Mouse (Mus musculus): ENCODE results near the gene Exoc4. TPM values are rescaled to one million over a fixed set of nuclear protein-coding genes. Genes with fewer than 3 reads are reported as not detected.

Gene Exoc4
- polyA plus RNA-seq, 1 experiment from 2014 or later: 26.9 TPM

DNA sequence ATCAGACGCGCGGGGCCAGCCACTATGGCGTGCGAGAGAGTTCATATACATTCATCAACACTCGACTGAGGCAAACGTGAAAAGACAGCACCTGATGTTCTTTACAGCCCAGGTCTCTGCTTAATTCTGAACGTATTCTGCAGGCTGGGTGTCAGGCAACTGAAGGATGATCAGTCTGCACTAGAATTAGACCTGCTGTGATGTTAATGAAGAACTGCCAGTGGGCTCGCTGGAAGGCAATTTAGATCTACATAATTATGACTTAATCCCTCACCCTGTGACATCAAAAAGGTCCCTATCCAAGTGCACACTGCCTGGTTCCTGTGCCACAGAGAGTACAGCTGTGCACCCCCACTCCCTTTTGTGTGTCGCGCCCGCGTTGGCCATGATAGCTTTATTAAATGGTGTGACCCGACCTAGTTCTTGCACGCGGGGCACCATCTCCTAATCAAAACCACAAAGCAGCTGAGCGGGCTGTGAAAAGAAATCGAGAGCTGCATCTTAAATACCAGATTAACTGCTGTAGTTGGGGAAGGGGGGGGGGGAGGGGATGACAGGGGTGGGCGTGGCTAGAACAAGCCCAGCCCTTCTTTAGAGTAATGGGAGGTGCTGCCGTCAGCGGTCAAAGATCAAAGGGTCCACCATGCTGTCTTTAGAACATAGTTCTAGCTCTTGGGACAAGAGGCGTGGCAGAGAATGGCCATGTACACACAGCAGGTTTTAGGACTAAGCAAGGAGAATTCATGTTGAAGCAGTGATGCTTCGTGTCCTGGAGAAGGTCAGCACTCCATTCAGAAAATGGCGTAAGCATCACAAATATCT, 743.5 kb downstream of the Exoc4 start:
- DNase-seq (ENCODE audit: low spot score): no peak

DNA sequence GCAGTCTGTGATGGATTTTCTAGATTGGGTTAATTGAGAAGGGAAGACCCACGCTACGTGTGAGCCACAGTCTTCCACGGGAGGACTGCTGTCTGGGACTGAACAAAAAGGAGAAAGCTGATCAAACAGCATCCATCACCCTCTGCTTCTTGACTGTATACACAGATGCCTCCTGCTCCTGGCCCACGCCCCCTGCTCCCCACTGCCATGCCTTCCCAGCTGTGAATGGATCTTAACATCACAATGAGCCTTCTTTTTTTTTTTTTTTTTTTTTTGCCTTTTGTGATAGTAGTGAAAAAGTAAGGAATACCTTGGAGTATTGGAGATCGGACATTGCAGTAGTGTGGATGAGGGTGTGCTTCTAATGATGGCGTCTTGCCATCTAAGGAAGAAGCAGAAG, 745.0 kb downstream of the Exoc4 start:
- DNase-seq (ENCODE audit: low spot score): no peak

DNA sequence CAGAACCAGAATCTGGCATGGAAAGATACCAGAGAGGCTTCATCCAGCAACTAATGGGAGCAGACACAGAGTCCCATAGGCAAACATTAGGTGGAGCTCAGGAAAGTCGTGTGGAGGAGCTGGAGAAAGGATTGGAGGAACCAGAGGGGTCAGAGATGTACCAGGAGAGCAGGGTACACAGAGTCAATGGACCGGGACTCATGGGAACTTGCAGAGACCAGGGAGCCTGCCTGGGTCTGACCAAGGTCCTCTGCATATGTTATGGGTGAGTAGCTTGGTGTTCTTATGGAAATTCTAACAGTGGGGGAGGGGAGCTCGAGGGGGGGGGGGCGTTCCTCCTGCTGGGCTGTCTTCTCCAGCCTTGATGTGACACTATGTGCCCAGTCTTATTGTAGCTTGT, 749.7 kb downstream of the Exoc4 start:
- DNase-seq (ENCODE audit: low spot score): no peak

DNA sequence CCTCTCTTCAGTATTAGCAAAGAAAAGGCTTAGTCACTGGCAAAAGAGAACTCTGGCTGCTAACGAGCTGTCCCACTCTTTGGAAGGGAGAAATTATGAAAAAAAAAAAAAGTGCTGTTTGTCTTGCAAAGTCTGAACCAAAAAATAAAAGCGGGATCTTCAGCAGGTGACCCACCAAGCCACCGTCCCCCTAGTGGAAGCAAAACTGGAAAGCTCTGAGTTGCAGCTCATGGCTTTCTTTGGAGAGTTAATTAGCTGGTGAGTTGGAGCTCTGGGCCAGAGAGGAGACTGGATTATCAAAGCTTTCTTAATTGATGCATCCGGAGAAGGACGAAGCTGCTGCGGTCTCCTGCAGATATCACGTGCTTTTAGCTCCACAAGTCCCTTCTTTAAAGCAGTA, 750.6 kb downstream of the Exoc4 start:
- DNase-seq (ENCODE audit: low spot score): no peak

DNA sequence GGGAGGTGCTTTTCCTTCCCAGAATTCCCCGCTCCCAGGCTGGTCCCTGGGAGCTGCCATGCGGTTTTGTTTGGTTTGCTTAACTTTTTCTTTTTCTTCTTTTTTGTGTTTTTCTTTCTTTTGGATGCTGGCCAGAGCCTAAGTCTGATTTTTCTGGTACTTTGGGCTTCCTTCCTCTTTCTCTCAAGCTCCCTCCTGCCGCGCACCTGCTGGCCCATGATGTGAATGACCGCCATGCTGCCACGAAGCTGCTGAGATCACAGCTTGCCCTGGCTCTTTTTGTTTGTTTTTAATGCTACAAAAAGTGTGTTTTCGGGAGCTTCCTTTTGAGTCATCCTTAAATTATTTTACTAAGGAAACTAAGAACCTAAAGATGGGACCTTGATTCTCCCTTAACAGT, 751.8 kb downstream of the Exoc4 start:
- no peak for DNase-seq (ENCODE audit: low spot score)

DNA sequence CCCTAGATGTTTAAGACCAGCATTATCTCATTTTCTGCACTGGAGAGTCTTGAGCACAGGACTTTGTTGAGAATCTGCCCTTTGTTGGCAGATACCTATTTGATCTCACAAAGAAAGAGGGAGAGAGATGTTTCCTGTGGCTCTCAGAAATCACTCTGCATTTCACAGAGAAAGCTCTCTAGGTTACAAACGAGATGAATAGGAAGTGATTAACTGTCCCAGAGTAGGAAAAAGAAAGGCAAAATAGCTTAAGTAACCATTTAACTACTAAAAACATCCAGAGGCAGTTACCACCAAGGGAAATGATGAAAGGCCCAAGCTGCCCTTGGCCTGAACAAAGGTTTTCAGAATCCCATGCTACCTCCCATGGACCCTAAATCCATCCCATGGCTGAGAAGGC, 754.1 kb downstream of the Exoc4 start:
- no peak for DNase-seq (ENCODE audit: low spot score)

DNA sequence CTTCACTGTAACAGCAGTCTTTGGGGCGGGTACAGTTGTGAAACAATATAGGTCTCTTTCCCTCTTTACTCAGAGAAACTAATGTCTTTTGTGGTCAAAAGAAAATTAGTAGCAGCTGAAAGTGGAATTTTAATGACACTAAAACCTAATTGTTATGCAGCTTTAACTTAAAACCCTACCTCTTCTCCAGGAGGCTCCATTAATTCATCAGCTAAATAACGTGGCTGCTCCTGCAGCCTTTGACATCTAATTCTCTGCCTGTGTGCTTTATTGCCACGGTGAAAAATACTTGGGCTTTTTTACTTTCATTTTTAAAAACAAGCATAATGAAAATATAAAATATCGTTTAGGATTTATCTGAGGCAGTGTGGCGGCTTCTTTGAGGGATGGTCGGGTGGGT, 764.6 kb downstream of the Exoc4 start:
- DNase-seq (ENCODE audit: low spot score): no peak

Other genes with a start within 250 kb of the Exoc4 start
- gene Chchd3, start 188.8 kb upstream of the Exoc4 start, polyA plus RNA-seq (2015; fragmentation: Nextera tagmentation; extraction: Ambion mirVana): 208 and 220 TPM in 2 replicates